Mouse (Mus musculus) adrenal gland (tissue): ENCODE measurements around the gene Gm10184.
"Not testable (repeated sequence)": the region's sequence is repeated elsewhere in the genome, so short reads cannot be mapped to it uniquely, and the experiment has no call there.

Experiments
- intact Hi-C: fragments of 180-260 bp; cut with DNase I; formaldehyde crosslinking; loops from one replicate; pipeline ENCODE4 v1.15.1; 2025
- long read RNA-seq, 2 experiments: library from polyadenylated mRNA; unstranded; transcript quantifications; one replicate each; pipeline ENCODE4 v2.0.0; 2020; ENCODE audit warnings: borderline replicate concordance in 1 of 2; ENCODE audit not compliant: insufficient replicate concordance in 1 of 2

Gm10184 gene
- long read RNA-seq, experiment 1, partial matches to known transcripts = 0 of 1 reads
- long read RNA-seq, experiment 1, other reads (novel, unspliced or antisense) = 0 of 1 reads
- long read RNA-seq, experiment 2, partial matches to known transcripts = 0 of 1 reads
- long read RNA-seq, experiment 2, other reads (novel, unspliced or antisense) = 0 of 1 reads

DNA sequence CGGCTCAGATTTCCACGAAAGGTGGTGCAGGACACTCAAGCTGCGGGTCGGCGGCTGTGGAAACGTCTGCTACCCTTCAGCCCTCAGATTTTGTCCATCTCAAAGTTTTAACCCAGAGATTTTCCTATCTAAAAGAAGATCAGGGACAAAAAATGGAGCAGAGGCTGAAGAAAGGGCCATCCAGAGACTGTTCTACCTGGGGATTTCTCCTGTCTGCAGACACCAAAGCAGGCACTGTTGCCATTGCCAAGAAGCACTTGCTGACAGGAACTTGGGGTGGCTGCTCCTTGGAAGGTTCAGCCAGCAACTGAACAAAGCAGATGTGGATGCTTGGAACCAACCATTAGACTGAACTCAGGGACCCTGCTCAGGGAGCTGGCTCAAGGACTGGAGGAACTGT is at the start of gene Gm10184:
Gene Gm10184 (minus strand): TSS at position 101 of the 400 bp plus-strand sequence.
- intact Hi-C loops = no loop called here

DNA sequence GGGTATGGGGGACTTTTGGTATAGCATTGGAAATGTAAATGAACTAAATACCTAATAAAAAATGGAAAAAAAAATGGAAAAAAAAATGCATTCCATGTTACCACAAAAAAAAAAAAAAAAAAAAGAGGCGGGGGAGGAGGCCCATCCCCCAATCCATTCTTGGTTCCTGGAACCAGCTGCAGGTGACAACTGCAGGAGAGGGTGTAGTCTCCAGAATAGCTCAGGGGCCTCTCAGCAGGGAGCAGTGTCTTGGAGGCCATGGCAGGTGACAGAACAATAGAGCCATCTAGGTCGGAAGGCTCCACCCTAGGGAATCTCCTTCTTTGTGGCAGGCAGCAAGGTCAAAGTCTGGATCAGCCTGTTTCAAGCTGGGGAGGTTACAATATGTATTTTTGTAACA is 23.7 kb upstream of the Gm10184 start:
- intact Hi-C loops = no loop called here

DNA sequence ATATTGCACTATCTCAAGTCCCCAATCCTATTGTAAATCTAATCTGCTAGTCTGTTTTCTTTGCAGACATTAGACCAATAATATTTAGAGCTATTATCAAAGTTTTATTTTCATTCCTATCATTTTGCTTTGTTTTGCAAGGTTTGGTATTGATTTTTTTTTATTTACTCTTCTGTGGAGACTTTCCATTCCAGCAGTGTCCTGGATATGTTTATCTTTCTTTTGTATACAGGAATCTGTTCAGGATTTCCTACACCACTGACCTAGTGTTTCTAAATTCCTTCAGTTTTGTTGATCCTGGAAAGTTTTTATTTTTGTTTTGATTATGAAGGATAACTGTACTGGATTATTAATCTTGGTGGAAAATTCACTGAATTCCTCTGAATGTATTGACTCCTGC is 2.6 kb downstream of the Gm10184 start:
- intact Hi-C loops = no loop called here

DNA sequence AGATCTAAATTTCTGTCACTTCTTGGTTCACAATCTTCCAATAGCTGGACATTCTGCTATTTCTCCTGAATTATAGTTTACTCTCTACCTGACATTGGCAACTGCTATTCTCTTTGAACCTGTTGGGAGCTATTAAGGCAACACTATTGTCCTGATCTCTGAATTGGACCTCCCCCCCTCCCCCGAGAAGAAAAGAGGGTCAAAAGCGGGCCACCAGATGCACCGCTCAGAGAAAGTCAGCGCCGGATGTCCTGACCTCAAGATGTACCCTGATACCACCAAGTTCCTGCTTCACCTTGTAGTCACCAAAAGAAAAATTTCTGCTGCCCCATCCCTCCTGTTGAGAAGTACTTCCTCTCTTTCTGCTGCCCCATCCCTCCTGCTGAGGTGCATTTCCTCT is 5.5 kb downstream of the Gm10184 start:
- intact Hi-C loops = not testable (repeated sequence)

DNA sequence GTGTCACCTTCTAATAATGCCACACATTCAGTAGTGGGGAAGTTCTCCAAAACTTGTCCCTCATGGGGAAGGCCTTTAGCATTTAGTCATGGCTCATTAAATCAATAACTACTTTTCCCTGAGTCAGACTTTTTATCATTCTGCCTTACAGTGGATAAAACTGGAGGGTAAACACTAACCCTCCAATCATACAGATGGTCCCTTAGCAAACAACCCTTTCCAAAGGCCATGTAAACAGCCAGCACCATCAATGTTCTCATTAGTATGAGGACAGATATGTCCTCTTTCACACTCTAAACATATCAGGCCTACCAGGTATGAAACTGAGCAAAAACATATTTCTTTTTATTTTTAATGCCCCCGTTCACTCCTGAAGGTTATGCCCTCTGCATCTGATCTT is 7.5 kb downstream of the Gm10184 start:
- intact Hi-C loops = no loop called here

DNA sequence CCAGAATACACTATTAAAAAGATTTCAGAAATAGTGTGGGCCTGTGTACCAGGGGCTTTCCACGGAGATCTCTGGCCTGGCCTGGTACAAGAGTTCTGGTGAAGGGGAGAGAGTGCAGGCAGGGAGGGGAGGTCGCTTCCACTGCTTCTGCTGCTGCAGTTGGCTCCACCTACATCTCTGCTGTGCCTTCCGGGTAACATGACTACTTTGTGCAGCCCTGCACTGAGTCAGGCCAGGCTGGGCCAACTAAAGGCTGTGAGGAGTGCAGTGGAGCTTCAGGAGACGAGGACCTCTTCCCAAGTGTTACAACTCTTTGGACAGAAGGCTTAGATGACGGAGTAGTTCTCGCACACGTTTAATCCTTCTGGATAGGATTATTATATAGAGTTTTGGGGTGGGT is 9.6 kb downstream of the Gm10184 start:
- intact Hi-C loops = no loop called here

DNA sequence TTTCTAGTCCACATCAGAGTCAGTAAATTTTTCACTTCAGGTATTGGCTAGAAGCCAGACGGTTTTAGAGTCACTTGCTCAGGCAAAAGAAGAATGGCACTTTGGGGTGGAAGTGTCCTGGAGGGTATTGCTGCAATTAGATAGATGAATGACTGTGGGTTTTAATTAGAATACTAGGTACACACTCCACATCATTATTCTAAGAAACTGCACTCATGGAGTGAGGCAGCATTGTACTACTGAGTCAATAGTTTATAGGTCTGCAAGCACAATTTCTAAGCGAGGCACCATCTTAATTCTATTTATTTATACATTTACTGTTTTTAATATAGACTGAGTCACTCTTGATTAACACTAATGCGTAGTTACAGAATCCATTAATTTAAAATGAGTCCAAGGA is 10.4 kb downstream of the Gm10184 start:
- intact Hi-C loops = no loop called here

GRCm38 (mm10) chr17:89864996-89865395 is 45.3 kb downstream of the Gm10184 start:
- intact Hi-C loops = no loop called here
